Mouse (Mus musculus): ENCODE data around the gene Odr4. TPM values are rescaled to one million over a fixed set of nuclear protein-coding genes. Genes with fewer than 3 reads are reported as not detected.

Gene Odr4
- polyA plus RNA-seq, 1 experiment = 28.7 TPM

DNA sequence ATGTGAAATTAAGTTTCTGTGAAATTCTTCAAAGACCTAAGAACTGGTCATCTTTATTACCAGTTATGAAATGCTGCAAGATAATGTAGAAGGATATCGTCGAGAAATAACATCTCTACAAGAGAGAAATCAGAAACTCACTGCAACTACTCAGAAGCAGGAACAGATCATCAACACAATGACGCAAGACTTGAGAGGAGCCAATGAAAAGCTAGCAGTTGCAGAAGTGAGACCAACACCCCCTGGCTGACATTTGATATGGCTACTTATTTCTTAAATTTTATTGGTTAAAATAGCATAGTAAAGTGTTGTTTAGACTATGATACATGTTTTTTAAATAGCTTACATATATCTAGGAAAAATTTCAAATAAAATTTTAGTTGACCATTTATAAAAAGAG, 23.1 kb upstream of the Odr4 start:
- Histone ChIP-seq H3K36me3 (ENCODE audit: control insufficient read depth, insufficient read depth, low read length, poor library complexity, severe bottlenecking) (peaks cover 71% of the 10 kb centered on the region), H3K4me1 (ENCODE audit: control insufficient read depth, insufficient read depth, low read length) (no peaks in the 10 kb centered on the region), H3K27me3 (ENCODE audit: control insufficient read depth, insufficient read depth, low read length, poor library complexity, severe bottlenecking) (no peaks in the 10 kb centered on the region), H3K9me3 (replicated peaks; ENCODE audit: control insufficient read depth, insufficient read depth, low read length, poor library complexity, severe bottlenecking) (no peaks in the 10 kb centered on the region), H3K9ac (ENCODE audit: low read depth, poor library complexity, severe bottlenecking) (no peak overlapping the region), H3K27ac (ENCODE audit: insufficient read depth, low read length) (no peak overlapping the region), H3K4me3 (ENCODE audit: low read depth, low read length) (no peak overlapping the region)
- TF ChIP-seq EP300 (IDR thresholded peaks at IDR 0.05; ENCODE audit: insufficient read depth, low read depth, low read length) (no peak), CTCF (IDR thresholded peaks at IDR 0.05; ENCODE audit: low read depth, low read length) (no peak), POLR2A (IDR thresholded peaks at IDR 0.05; ENCODE audit: insufficient read depth, low read length) (no peak)

DNA sequence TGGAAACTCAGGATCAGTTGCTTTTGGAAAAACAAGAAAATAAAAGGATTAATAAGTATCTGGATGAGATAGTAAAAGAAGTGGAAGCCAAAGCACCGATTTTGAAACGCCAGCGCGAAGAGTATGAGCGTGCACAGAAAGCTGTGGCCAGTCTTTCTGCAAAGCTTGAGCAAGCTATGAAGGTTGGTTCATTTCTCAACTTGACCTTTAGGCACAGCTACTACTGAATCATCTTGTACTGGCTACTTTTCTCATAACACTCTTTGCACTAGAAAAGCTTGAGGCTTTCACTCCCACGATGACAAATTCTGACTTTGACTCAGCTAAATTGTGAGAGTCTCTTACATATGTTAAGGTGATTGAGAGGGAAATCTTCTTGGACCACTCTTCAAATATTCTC, 17.1 kb upstream of the Odr4 start:
- no peaks in the 10 kb centered on the region for H3K4me1 ChIP-seq (ENCODE audit: control insufficient read depth, insufficient read depth, low read length)
- H3K4me3 ChIP-seq (ENCODE audit: low read depth, low read length) = no peak overlapping the region
- no peaks in the 10 kb centered on the region for H3K9me3 ChIP-seq (replicated peaks; ENCODE audit: control insufficient read depth, insufficient read depth, low read length, poor library complexity, severe bottlenecking)
- H3K27me3 ChIP-seq (ENCODE audit: control insufficient read depth, insufficient read depth, low read length, poor library complexity, severe bottlenecking) = no peaks in the 10 kb centered on the region
- TF ChIP-seq POLR2A (IDR thresholded peaks at IDR 0.05; ENCODE audit: insufficient read depth, low read length) = no peak
- TF ChIP-seq CTCF (IDR thresholded peaks at IDR 0.05; ENCODE audit: low read depth, low read length) = no peak
- no peak for TF ChIP-seq EP300 (IDR thresholded peaks at IDR 0.05; ENCODE audit: insufficient read depth, low read depth, low read length)
- peaks cover 61% of the 10 kb centered on the region for H3K36me3 ChIP-seq (ENCODE audit: control insufficient read depth, insufficient read depth, low read length, poor library complexity, severe bottlenecking)
- no peak overlapping the region for H3K9ac ChIP-seq (ENCODE audit: low read depth, poor library complexity, severe bottlenecking)
- no peak overlapping the region for H3K27ac ChIP-seq (ENCODE audit: insufficient read depth, low read length)

DNA sequence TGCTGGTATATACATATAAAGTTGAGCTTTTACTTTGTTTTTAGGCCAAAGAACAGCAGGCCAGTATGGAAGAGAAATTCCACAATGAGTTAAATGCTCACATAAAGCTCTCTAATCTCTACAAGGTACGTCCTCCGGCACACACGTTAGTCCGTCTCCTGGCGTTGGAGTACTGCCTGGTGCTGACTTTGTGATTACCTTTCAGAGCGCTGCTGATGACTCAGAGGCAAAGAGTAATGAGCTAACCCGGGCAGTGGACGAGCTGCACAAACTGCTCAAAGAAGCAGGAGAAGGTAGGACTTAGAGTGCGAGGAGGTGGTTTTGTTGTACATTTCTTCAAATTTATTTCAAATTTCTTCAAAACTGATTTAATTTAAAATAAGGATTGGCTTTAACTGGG, 14.4 kb upstream of the Odr4 start:
- Histone ChIP-seq H3K4me3 (ENCODE audit: low read depth, low read length) (no peak overlapping the region), H3K27ac (ENCODE audit: insufficient read depth, low read length) (no peak overlapping the region), H3K27me3 (ENCODE audit: control insufficient read depth, insufficient read depth, low read length, poor library complexity, severe bottlenecking) (no peaks in the 10 kb centered on the region), H3K9ac (ENCODE audit: low read depth, poor library complexity, severe bottlenecking) (no peak overlapping the region), H3K36me3 (ENCODE audit: control insufficient read depth, insufficient read depth, low read length, poor library complexity, severe bottlenecking) (peaks cover 59% of the 10 kb centered on the region), H3K4me1 (ENCODE audit: control insufficient read depth, insufficient read depth, low read length) (no peaks in the 10 kb centered on the region), H3K9me3 (replicated peaks; ENCODE audit: control insufficient read depth, insufficient read depth, low read length, poor library complexity, severe bottlenecking) (no peaks in the 10 kb centered on the region)
- TF ChIP-seq CTCF (IDR thresholded peaks at IDR 0.05; ENCODE audit: low read depth, low read length) = no peak
- no peak for TF ChIP-seq POLR2A (IDR thresholded peaks at IDR 0.05; ENCODE audit: insufficient read depth, low read length)
- no peak for TF ChIP-seq EP300 (IDR thresholded peaks at IDR 0.05; ENCODE audit: insufficient read depth, low read depth, low read length)

DNA sequence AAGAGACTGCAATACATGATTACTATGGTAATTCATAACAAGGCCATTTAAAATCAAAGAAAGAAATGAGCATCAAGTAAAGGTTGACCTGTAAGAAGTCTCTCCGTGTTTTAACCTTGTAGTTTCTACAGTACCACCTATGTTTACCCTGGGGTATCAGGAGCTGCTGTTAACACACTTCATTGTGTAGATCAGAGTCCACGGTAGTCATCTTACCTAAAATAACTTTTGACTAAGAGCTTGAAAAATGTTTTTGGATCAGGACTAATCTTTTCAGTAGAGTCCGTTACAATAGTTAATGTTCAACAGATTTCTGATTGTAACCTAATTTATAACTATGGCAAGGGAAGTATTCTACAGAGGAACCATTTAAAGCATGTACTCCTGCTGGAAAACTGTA, 11.7 kb upstream of the Odr4 start:
- Histone ChIP-seq H3K4me3 (ENCODE audit: low read depth, low read length) (no peak overlapping the region), H3K4me1 (ENCODE audit: control insufficient read depth, insufficient read depth, low read length) (no peaks in the 10 kb centered on the region), H3K27ac (ENCODE audit: insufficient read depth, low read length) (no peak overlapping the region), H3K9ac (ENCODE audit: low read depth, poor library complexity, severe bottlenecking) (no peak overlapping the region), H3K36me3 (ENCODE audit: control insufficient read depth, insufficient read depth, low read length, poor library complexity, severe bottlenecking) (peaks cover 48% of the 10 kb centered on the region), H3K9me3 (replicated peaks; ENCODE audit: control insufficient read depth, insufficient read depth, low read length, poor library complexity, severe bottlenecking) (no peaks in the 10 kb centered on the region), H3K27me3 (ENCODE audit: control insufficient read depth, insufficient read depth, low read length, poor library complexity, severe bottlenecking) (no peaks in the 10 kb centered on the region)
- TF ChIP-seq EP300 (IDR thresholded peaks at IDR 0.05; ENCODE audit: insufficient read depth, low read depth, low read length) = no peak
- TF ChIP-seq POLR2A (IDR thresholded peaks at IDR 0.05; ENCODE audit: insufficient read depth, low read length) = no peak
- TF ChIP-seq CTCF (IDR thresholded peaks at IDR 0.05; ENCODE audit: low read depth, low read length) = no peak

DNA sequence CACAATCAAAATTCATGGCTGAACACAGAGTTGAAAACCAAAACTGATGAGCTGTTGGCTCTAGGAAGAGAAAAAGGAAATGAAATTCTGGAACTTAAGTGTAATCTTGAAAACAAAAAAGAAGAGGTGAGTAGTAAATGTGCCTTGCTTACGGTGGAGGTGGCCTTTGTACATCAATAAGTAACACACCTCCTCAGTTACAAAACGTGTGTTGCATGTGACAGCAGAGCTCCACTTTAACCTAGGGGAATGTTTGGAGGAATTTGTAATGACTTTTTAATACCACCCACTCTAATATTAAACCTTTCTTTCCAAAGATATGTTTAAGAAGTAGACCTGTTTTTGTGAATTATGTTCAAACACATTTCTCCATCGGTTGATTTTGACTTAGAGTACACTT, 11.0 kb upstream of the Odr4 start:
- no peaks in the 10 kb centered on the region for H3K9me3 ChIP-seq (replicated peaks; ENCODE audit: control insufficient read depth, insufficient read depth, low read length, poor library complexity, severe bottlenecking)

DNA sequence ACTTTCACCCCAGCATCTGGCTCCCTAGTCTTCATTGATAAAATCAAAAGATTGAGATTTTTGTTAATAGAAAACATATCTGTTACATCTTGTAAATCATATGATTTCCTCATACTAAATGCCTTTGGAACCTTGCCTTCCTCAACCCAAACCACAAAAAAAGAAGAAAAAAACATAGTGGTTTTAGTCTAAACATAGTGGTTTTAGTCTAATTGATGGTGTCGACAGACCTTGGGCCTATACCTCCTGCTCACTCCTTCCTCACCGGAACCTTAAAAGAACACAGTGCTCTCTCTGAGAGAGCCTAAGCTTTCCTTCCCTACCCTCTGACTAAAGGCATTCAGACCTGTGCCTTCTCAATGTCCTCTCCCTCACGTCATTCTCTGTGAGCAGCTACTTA, 3.1 kb upstream of the Odr4 start:
- H3K36me3 ChIP-seq (ENCODE audit: control insufficient read depth, insufficient read depth, low read length, poor library complexity, severe bottlenecking) = peaks cover 37% of the 10 kb centered on the region
- H3K27ac ChIP-seq (ENCODE audit: insufficient read depth, low read length) = no peak overlapping the region
- H3K9ac ChIP-seq (ENCODE audit: low read depth, poor library complexity, severe bottlenecking) = no peak overlapping the region
- TF ChIP-seq CTCF (IDR thresholded peaks at IDR 0.05; ENCODE audit: low read depth, low read length) = no peak
- H3K4me3 ChIP-seq (ENCODE audit: low read depth, low read length) = no peak overlapping the region
- no peaks in the 10 kb centered on the region for H3K4me1 ChIP-seq (ENCODE audit: control insufficient read depth, insufficient read depth, low read length)
- no peaks in the 10 kb centered on the region for H3K9me3 ChIP-seq (replicated peaks; ENCODE audit: control insufficient read depth, insufficient read depth, low read length, poor library complexity, severe bottlenecking)
- no peaks in the 10 kb centered on the region for H3K27me3 ChIP-seq (ENCODE audit: control insufficient read depth, insufficient read depth, low read length, poor library complexity, severe bottlenecking)

More for the DNA sequence above, 11.0 kb upstream of the Odr4 start:
- Histone ChIP-seq H3K4me3 (ENCODE audit: low read depth, low read length) (no peak overlapping the region), H3K27me3 (ENCODE audit: control insufficient read depth, insufficient read depth, low read length, poor library complexity, severe bottlenecking) (no peaks in the 10 kb centered on the region), H3K36me3 (ENCODE audit: control insufficient read depth, insufficient read depth, low read length, poor library complexity, severe bottlenecking) (peaks cover 48% of the 10 kb centered on the region), H3K4me1 (ENCODE audit: control insufficient read depth, insufficient read depth, low read length) (no peaks in the 10 kb centered on the region), H3K9ac (ENCODE audit: low read depth, poor library complexity, severe bottlenecking) (no peak overlapping the region), H3K27ac (ENCODE audit: insufficient read depth, low read length) (no peak overlapping the region)
- no peak for TF ChIP-seq EP300 (IDR thresholded peaks at IDR 0.05; ENCODE audit: insufficient read depth, low read depth, low read length)
- TF ChIP-seq CTCF (IDR thresholded peaks at IDR 0.05; ENCODE audit: low read depth, low read length) = no peak
- no peak for TF ChIP-seq POLR2A (IDR thresholded peaks at IDR 0.05; ENCODE audit: insufficient read depth, low read length)
